Mouse (Mus musculus) embryo, embryonic 10.5 days (tissue): ENCODE data around the gene Plod2.

Experiments
- DNase-seq: peaks from one replicate; pipeline ENCODE4 v3.0.0-alpha.2; 2015; ENCODE audit warnings: low spot score

Plod2 gene

GRCm38 (mm10) chr9:92601551-92601950 is 59.5 kb downstream of the Plod2 start:
- no peak for DNase-seq

- no peak for DNase-seq
Observed at GRCm38 (mm10) chr9:92603541-92603940, 61.5 kb downstream of the Plod2 start.

- peak; percentile 68 for DNase-seq
Observed at GRCm38 (mm10) chr9:92610628-92611267, 68.7 kb downstream of the Plod2 start.

- DNase-seq, result no peak
Observed at GRCm38 (mm10) chr9:92612641-92613040, 70.6 kb downstream of the Plod2 start.

GRCm38 (mm10) chr9:92613206-92613605 is 71.2 kb downstream of the Plod2 start:
- no peak for DNase-seq

- no peak for DNase-seq
Observed at GRCm38 (mm10) chr9:92616418-92616817, 74.4 kb downstream of the Plod2 start.

GRCm38 (mm10) chr9:92617376-92617775 is 75.4 kb downstream of the Plod2 start:
- no peak for DNase-seq

- no peak for DNase-seq
Observed at GRCm38 (mm10) chr9:92620088-92620487, 78.1 kb downstream of the Plod2 start.

GRCm38 (mm10) chr9:92621246-92621645 is 79.2 kb downstream of the Plod2 start:
- DNase-seq, result no peak

- DNase-seq, result no peak
Observed at GRCm38 (mm10) chr9:92621878-92622282, 79.9 kb downstream of the Plod2 start.

GRCm38 (mm10) chr9:92634792-92635191 is 92.8 kb downstream of the Plod2 start:
- no peak for DNase-seq

GRCm38 (mm10) chr9:92639200-92639897 is 97.3 kb downstream of the Plod2 start:
- DNase-seq, result no peak

GRCm38 (mm10) chr9:92641717-92642116 is 99.7 kb downstream of the Plod2 start:
- no peak for DNase-seq
